Mouse (Mus musculus) thymus, adult 18-20 months (tissue): Measurements from ENCODE around the gene Phlpp2.
"Not testable (repeated sequence)": the region's sequence is repeated elsewhere in the genome, so short reads cannot be mapped to it uniquely, and the experiment has no call there.

Experiments
- DNase-seq, 2 experiments: peaks; one replicate each; pipeline ENCODE4 v3.0.0; 2022; ENCODE audit warnings: mixed read lengths in 2 of 2

The Phlpp2 gene

GRCm38 (mm10) chr8:109868003-109868679, at the start of gene Phlpp2:
TSS of gene Phlpp2 (plus strand) at chr8:109868542.
- peak; percentile 78 to 81 for DNase-seq

DNA sequence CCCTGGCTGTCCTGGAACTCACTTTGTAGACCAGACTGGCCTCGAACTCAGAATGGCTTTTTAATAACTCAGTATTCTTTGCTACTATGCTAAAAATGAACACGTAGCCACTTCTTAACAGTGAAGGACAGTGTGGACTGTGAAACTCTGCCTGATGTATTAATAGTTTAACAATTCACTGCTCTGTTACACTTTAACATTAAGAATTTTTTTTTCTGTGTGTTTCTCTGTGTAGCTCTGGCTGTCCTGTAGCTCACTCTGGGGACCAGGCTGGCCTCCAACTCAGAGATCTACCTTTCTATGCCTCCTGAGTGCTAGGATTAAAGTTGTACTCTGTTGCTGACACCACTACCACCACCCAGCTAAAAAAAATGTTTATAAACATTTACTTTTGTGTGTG, 44.8 kb upstream of the Phlpp2 start:
- DNase-seq, result no peak

GRCm38 (mm10) chr8:109839822-109840221, 28.5 kb upstream of the Phlpp2 start:
- no peak for DNase-seq

DNA sequence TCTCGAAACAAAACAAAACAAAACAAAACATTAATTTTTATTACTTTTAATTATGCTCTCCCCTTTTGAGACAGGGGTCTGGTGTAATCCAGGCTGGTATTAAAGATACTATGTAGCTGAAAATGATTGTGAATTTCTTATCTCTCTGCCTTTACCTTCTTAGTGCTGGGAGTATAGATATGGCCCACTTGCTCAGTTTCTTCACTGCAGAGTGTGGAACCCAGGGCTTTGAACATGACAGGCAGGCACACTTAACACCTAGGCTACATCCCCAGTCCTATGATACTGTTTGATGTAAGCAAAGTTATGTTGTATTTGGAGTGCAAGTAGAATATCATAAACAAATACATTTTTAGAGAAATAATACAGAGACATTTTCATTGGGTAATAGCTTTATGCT, 25.9 kb upstream of the Phlpp2 start:
- DNase-seq, result no peak

GRCm38 (mm10) chr8:109847866-109848265, 20.5 kb upstream of the Phlpp2 start:
- DNase-seq, result no peak

DNA sequence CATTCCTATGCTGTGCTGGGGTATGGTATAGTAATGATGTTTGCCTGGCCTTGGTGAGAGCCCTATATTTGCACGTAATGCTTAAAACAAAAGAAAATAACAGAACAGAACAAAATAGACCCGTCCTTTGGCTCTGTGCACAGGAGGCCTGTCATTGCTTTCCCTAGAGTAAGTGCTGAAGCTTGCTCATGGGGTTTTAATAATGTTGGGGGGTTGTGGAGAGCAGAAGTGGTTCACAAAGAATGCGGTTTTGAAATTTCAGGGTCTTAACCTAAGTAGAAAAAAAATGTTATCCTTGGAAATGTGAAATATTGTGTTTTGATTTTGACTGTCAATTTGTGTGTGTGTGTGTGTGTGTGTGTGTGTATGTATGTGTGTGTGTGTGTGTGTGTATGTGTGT, 19.4 kb upstream of the Phlpp2 start:
- no peak for DNase-seq

GRCm38 (mm10) chr8:109853423-109853822, 14.9 kb upstream of the Phlpp2 start:
- peak; percentile 6 to 27 for DNase-seq

DNA sequence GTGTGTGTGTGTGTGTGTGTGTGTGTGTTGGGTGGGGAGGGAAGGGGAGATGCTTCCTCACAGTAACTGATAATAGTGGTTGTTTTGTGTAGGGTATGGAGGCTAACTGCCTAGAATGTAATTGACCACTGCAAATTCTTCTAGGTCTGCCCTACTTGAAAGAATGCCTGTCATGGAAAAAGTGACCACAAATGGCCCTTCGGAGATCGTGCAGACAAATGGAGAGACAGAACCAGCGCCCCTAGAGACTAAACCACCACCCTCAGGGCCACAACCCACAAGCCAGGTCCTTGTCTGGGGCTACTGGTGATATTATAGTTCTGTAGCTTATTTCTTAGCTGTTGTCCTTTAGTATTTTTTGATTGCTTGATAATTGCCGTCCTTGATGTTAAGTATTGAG, 13.8 kb upstream of the Phlpp2 start:
- no peak for DNase-seq

- no peak for DNase-seq
Observed at GRCm38 (mm10) chr8:109855451-109855850, 12.9 kb upstream of the Phlpp2 start.

DNA sequence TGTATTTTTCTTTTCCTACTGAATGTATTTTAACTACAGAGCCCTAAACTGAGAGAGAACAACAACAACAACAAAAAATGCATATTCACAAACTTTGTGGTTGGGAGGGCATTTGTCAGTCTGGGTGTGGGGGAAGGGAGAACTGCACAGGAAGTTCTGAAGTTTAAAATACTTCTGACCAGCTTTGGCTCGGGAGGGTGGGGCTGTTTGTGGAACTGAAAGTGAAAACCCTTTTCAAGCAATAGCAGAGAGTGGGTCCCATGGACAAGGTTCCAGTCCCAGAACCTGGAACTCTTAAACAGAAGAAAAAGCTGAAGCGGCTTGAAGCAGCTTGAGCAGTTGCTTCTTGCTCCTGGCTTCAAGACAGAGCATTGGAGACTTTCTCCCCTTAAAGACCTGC, 4.9 kb upstream of the Phlpp2 start:
- peak in 1 of 2 experiments; percentile 15 for DNase-seq

DNA sequence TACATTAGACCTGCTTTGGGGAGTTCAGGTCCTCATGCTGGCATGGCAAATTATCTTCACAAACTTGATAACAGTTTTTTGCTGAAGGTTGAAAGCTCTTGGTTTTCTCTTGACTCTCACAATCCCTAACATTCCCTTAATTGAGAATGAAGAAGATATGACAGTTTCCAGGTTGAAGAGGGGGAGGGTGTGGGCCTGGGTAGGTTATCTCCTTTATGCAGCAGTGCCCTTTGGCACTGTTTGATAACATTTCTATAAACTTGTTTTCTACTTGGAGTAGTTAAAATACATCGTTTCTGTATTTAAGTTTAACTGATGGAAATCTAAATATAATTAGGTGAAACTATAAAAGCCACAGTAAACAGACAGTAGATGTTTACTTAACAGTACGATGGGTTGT, 3.5 kb upstream of the Phlpp2 start:
- no peak for DNase-seq

- no peak for DNase-seq
Observed at GRCm38 (mm10) chr8:109865536-109865935, 2.8 kb upstream of the Phlpp2 start.

GRCm38 (mm10) chr8:109866690-109867089, 1.7 kb upstream of the Phlpp2 start:
- DNase-seq, result no peak

- peak in 1 of 2 experiments; percentile 22 for DNase-seq
Observed at GRCm38 (mm10) chr8:109868680-109869361, 479 bp downstream of the Phlpp2 start.

DNA sequence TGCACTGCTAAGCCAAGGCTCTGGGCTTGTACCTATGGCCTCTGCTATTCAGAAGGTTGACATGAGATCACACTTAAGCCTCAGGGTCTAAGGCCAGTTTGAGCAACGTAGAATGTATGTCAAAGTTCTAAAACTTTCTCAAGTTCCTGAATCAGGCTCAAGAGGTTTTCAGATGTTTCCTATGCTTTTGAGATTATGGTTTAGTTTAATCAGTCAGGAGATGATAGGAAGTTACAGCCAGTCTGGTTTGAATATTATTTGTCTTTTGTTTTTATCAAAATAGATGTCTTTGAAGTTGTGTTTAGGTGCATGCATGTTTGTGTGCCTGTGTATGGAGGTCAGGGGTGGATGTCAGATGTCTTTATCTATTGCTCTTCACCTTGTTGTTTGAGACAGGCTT, 2.7 kb downstream of the Phlpp2 start:
- no peak for DNase-seq

GRCm38 (mm10) chr8:109873800-109874199, 5.5 kb downstream of the Phlpp2 start:
- DNase-seq, result not testable (repeated sequence)

DNA sequence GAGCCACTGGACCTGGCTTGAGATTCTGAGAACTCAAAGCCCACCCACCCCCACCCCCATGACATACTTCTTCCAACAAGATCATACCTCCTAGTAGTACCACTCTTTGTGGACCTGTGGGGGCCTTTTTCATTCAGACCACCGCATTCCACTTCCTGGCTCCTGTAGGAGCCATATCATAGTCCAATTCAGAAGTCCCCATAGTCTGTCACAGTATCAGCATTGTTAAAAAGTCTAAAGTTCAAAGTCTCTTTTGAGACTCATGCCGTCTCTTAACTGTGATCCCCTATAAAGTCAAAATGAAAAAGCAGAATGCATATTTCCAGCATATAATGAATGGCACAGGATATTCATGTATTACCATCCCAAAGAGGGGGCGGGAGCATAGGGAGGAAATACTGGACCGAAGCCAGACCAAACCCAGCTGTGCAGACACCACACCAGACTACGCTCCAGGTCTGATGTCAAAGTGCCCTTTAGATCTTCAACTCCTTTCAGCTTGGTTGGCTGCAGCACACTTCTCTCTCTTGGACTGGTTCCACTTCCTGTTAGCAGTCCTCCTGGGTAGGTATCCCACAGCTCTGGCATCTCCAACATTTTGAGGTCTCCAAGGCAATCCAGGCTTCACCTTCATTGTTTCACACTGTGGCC, 11.8 kb downstream of the Phlpp2 start:
- DNase-seq, result no peak

DNA sequence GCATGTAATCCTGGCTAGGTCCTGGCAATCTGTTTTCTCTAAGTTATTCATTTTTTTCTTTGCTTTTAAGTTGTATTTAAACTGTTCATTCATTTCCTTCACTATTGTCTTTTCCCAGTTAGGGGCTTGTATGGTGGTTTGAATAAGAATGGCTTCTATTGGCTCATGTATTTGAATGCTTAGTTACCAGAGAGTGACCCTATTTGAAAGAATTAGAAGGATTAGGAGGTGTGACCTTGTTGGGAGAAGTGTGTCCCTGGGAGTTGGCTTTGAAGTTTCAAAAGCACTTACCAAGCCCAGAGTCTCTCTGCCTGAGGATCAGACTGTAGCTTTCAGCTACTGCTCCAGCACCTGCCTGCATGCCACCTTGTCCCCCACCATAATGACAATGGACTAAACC, 17.0 kb downstream of the Phlpp2 start:
- no peak for DNase-seq

GRCm38 (mm10) chr8:109889211-109889610, 20.9 kb downstream of the Phlpp2 start:
- no peak for DNase-seq

DNA sequence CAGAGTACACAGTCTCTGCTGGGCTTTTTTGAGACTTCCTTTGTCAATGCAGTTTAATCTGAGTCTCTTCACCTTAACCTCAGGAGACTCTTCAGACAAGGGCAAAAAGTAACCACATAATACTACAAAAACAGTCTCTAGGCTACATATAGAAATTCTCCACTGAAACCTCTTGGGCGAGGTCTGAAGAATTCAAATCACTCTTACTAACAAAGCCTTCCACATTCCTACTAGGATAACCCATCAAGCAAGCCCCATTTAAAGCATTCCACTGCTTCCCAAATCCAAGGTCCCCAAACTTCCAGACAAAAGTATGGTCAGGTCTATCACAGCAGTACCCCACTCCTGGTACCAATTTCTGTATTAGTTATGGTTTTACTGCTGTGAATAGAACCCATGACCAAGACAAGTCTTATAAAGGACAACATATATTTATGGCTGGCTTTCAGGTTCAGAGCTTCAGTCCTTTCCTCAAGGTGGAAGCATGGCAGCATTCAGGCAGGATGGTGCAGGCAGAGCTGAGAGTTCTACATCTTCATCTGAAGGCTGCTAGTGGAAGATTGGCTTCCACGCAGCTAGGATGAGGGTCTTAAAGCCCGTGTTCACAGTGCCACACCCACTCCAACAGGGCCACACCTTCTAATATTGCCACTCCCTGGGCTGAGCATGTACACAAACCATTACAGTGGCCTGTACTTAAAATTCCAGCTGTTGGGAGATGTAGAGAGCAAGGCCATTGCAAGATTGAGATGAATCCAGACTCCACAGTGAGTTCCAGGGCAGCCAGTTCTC, 22.6 kb downstream of the Phlpp2 start:
- DNase-seq, result no peak

DNA sequence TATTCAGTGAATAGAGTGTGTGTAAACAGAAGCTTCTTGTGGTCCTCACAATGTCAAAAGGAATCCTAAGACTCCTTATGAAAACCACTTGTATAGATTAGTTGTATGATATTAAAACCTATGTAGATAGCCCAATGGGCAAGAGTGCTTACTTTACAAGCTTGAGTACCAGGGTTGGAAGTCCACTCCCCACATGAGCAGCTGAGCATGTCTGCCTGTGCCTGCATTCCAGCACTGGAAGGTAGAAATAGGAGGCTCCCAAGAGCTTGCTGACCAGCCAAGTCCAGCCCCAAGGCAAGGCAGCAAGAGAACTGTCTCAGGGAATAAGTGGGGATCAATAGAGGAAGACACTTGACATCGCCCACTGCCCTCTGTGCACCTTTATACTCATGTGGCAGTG, 26.3 kb downstream of the Phlpp2 start:
- no peak for DNase-seq

DNA sequence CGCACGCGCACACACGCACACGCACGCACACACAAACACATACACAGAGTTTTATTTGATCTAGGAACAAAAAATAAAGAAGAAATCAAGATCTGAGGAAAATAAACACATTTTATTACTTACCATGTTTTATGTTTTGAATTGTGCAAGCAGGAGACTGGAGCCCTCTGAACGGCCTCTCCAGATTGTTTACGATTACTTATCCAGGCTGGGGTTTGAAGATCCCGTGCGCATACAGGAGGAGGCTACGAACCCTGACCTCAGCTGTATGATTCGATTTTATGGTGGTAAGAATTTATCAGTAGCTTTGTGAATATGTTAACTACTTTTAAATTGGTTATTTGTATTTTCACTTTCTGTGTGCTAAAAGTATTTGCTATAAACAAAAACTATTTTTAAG, 27.0 kb downstream of the Phlpp2 start:
- no peak for DNase-seq

DNA sequence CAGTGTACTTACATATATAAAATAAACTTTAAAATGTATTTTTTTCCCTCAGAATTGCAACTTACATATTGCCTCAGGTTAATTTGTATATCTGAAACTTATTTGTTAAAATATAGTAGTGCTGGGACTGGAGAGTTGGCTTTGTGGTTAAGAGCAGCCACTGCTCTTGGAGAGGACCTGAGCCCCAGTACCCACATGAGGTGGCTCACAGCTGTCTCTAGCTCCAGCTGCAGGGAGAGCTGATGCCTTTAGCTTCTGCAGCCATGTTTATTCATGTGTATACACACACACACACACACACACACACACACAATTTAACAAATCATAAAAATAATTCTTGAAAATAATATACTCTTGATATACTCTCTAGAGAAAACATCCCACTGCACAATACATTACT, 34.0 kb downstream of the Phlpp2 start:
- DNase-seq, result no peak
